Mouse (Mus musculus): ENCODE data around the gene Sh2d6. TPM values are rescaled to one million over a fixed set of nuclear protein-coding genes. Genes with fewer than 3 reads are reported as not detected.
A peak's percentile ranks its signal among the peaks of the same experiment; 100 is the strongest.

Gene Sh2d6
- not detected in 2 replicates for total RNA-seq (2017)

DNA sequence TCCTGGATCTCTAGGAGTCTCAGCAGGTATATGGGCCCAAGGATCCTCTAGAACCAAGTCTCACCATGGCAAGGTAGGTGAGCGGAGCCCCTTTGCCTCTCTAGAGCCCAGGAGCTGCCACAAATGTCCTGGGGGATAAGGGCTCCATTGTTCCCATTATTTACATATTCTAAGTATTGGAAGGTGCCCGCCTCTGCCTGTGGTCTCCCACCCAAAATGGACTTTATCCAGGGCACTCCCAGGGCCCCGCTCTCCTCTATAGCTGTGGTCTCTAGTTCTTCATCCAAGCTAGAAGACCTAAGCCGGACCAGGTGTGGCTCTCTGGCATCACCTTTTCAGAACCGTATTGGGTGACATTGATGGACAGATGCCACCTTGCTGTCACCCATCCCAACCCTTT is at the start of gene Sh2d6:
Gene Sh2d6, minus strand, starts transcription at position 101 of the 400 bp plus-strand sequence.
- ATAC-seq (replicated peaks in 1 of 2; ENCODE audit: insufficient read depth in 1 of 2, low FRiP score in 2 of 2, low TSS enrichment in 1 of 2, low read depth in 1 of 2, poor library complexity in 2 of 2, severe bottlenecking in 2 of 2), result no peak

DNA sequence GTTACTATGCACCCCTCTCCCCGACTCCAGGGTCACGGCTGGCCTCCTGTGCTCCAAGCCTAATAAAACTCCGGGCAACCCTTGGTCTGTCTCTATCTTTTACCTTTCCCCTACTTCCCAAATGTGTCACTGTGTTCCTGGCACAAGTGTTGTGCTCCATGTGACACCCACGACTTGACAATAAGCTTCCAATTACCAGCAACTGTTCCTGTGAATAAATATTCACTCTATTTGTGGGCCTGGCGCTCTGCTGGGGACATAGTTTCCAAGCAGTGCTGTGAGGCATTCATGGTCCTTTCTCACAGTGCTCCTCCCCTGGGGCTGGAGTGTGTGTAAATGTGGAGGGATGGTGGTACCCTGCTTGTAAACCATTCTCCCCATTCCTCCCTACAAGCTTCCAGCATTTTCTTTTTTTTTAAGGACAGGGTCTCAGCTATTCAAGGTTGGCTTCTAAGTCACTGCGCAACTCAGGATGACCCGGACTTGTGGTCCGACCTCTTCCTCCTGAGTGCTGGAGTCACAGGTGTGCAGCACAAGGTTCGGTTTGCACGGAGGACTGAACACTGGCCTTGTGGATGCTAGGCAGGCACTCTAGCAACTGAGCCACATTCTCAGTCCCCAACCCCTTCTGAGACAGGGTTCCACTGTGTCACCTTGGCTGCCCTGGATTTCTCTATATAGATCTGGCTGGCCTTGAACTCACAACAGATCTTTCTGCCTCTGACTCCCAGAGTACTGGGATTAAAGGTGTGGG is 49.3 kb upstream of the Sh2d6 start:
- ATAC-seq (replicated peaks in 1 of 2; ENCODE audit: insufficient read depth in 1 of 2, low FRiP score in 2 of 2, low TSS enrichment in 1 of 2, low read depth in 1 of 2, poor library complexity in 2 of 2, severe bottlenecking in 2 of 2), result no peak

DNA sequence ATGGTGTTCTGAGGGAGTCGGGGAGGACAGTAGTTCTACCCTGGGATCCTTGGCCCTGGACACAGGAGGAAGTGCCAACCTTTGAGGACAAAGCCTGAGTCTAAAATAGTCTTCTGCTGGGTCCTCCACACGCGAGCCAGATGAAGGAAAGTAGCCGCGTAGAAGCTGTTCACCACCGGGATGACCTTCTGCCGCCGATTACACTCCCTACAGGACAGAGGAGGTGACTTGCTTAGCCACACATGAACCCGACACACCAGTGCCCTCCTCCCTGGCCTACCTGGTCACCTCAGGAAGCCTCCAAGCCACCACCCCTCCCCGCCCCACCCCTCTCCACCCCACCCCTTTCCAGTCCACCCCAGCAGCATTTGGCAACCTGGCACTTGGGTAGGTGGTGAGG is 47.2 kb upstream of the Sh2d6 start:
- ATAC-seq (replicated peaks in 1 of 2; ENCODE audit: insufficient read depth in 1 of 2, low FRiP score in 2 of 2, low TSS enrichment in 1 of 2, low read depth in 1 of 2, poor library complexity in 2 of 2, severe bottlenecking in 2 of 2), result no peak

DNA sequence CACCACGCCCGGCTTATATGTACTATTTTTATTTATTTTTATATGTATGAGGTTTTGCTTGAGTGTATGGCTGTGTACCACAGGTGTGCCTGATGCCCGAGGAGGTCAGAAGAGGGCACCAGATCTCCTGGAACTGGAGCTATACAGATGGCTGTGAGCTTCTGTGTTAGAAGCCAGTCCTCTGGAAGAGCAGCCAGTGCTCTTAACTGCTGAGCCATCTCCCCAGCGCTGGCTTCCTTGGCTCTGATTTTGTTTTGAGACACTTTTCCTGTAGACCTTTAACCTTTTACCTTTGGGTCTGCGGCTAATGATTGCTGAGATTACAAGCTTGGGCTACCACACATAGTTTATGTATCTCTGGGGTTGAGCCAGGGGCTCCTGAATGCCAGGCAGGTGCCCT is 46.0 kb upstream of the Sh2d6 start:
- no peak for ATAC-seq (replicated peaks in 1 of 2; ENCODE audit: insufficient read depth in 1 of 2, low FRiP score in 2 of 2, low TSS enrichment in 1 of 2, low read depth in 1 of 2, poor library complexity in 2 of 2, severe bottlenecking in 2 of 2)

DNA sequence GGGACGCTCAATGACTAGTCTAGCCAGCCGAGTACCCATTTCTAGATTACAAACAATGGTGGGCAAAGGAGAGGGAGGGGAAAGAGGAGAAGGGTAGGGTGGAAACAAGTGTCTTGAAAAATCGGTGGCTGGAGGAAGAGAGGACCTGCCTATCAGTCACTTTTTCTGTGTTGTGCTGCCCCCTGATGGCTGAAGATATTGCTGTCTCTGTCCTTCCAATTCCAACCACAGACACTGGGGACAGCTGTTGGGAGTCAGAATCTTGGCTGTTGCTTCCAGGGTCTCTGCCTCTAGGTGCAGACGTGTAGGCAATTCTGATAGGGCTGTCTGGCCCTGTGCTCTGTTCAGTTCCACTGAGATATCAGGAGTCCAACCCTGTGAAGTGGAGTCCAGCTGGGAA is 44.5 kb upstream of the Sh2d6 start:
- peak; percentile 84 to 86 for ATAC-seq (replicated peaks in 1 of 2; ENCODE audit: insufficient read depth in 1 of 2, low FRiP score in 2 of 2, low TSS enrichment in 1 of 2, low read depth in 1 of 2, poor library complexity in 2 of 2, severe bottlenecking in 2 of 2)

DNA sequence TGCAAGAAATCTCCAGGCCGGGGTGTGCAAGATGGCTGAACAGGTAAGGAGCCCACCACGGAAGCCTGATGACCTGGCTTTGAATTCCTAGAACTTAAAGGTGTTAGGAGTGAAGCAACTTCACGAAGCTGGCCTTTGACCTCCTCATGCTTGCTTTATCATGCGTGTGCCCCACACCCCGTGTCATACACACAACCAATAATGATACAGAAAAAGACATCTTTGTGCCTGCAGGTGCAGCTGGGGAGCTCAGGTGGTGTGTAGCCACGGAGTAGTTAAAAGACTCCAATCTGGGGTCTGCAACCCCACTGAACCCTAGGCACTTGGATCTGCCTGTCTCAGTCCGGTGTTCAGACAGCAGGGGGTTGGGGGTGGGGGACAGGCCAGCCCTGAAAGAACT is 44.0 kb upstream of the Sh2d6 start:
- ATAC-seq (replicated peaks in 1 of 2; ENCODE audit: insufficient read depth in 1 of 2, low FRiP score in 2 of 2, low TSS enrichment in 1 of 2, low read depth in 1 of 2, poor library complexity in 2 of 2, severe bottlenecking in 2 of 2), result no peak

DNA sequence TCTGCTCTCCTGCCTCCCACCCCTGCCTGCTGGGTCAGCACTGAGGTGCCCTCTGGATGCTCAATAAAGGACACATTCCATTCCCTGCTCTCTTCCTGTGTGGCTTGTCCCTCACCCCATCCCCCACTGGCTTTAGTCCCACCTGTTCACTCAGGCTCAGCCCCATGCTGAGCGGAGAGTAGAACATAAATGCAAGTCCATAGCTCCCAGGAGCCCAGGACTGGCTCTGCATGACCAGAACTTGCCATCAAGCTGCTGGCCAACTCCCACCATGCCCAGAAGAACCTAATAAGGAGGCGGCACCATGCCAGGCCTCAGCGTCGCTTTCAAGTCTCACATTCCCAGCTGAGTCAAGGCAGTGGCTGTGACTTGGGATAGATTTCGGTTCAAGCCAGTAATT is 41.4 kb upstream of the Sh2d6 start:
- no peak for ATAC-seq (replicated peaks in 1 of 2; ENCODE audit: insufficient read depth in 1 of 2, low FRiP score in 2 of 2, low TSS enrichment in 1 of 2, low read depth in 1 of 2, poor library complexity in 2 of 2, severe bottlenecking in 2 of 2)

DNA sequence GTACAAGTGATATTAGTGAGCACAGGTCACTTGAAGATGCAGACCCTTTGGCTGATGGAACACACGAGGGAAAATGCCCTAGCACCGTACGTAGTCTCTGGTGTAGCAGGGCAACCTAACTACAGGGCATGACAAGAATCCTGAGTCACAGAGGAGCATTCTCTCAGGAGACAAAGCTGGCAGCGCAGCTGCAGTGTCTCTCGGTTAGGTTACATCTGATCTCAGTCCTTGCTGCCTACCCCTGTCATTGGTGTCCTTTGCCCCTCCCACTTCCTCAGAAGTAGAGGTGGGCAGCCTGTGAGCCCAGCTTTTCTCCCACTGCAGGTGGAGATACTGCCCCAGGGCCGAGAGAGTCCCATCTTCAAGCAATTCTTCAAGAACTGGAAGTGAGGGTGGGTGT is 41.0 kb upstream of the Sh2d6 start:
- ATAC-seq (replicated peaks in 1 of 2; ENCODE audit: insufficient read depth in 1 of 2, low FRiP score in 2 of 2, low TSS enrichment in 1 of 2, low read depth in 1 of 2, poor library complexity in 2 of 2, severe bottlenecking in 2 of 2), result no peak

DNA sequence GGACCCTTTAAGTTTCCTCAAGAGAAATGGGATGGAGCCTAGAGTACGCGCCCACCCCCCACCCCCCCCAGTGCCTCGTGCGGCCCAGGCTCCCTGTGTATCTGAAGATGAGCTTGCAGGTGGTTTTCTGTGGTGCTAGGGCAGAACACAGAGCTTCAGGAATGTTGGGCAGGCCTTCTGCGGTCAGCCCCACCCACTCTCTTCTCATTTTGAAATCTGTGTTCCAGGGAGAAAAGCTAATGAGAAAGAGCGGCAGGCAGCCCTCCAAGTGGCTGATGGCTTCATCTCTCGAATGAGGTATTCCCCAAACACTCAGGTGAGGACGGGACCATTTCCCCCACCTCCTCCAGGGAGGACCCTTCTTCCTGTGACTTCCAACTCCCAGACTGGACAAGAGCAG is 39.3 kb upstream of the Sh2d6 start:
- no peak for ATAC-seq (replicated peaks in 1 of 2; ENCODE audit: insufficient read depth in 1 of 2, low FRiP score in 2 of 2, low TSS enrichment in 1 of 2, low read depth in 1 of 2, poor library complexity in 2 of 2, severe bottlenecking in 2 of 2)

DNA sequence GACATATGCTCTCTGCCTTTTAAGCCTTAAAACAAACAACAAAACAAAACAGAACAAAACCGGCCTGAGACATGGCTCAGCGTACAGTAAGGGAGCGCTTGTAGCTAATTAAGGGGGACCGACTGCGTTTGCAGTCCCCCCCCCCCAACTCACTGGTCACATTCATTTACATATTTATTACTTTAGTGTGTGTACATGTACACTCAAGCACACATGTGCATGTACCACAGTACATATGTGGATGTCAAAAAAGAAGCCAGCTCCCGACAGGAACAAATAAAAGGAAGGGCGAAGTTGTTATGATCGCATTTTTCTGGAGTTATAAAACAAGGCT is 31.5 kb upstream of the Sh2d6 start:
- no peak for ATAC-seq (replicated peaks in 1 of 2; ENCODE audit: insufficient read depth in 1 of 2, low FRiP score in 2 of 2, low TSS enrichment in 1 of 2, low read depth in 1 of 2, poor library complexity in 2 of 2, severe bottlenecking in 2 of 2)

DNA sequence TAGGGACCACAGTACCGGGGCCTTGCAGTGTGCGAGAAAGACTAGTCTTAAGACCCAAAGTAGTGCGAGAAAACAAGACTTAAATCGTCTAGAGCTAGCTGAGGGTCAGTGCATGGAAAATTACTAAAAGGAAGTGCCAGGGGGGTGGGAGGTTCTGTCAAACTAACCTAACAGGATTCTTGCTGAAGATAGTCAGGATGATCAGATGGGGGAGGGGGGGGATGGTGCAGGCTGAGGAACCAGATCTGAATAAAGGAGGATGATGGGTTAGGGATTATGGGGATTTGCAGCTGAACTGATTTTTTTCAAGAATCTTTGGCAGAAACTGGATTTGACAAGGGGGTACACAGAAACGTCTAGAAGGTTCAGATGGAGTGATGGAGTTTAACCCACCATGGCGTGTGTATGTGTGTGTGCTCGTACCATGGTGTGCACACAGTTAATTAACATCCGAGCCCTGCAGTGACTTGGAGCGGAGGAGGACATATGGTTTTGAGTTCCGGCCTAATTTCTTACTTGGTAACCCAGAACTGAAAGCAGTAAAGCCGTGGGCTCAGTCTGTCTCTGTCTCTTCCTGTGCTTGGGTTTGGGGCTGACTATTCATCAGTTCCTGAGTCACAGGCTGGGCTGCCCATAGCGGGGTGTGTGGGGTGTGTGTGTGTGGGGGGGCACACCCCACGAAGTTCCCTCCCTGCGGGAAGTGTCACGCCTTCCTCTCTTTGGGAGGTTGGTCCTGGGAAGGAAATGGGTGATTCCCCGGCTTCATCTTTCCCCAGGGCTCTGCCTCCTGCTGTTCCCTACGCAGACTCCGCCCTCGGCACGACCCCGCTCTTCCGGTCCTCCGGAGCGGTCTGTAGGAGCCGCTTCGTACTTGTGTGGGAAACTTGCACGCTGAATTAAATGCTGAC is 30.9 kb upstream of the Sh2d6 start:
- ATAC-seq (replicated peaks in 1 of 2; ENCODE audit: insufficient read depth in 1 of 2, low FRiP score in 2 of 2, low TSS enrichment in 1 of 2, low read depth in 1 of 2, poor library complexity in 2 of 2, severe bottlenecking in 2 of 2), result peak; percentile 83 to 85

DNA sequence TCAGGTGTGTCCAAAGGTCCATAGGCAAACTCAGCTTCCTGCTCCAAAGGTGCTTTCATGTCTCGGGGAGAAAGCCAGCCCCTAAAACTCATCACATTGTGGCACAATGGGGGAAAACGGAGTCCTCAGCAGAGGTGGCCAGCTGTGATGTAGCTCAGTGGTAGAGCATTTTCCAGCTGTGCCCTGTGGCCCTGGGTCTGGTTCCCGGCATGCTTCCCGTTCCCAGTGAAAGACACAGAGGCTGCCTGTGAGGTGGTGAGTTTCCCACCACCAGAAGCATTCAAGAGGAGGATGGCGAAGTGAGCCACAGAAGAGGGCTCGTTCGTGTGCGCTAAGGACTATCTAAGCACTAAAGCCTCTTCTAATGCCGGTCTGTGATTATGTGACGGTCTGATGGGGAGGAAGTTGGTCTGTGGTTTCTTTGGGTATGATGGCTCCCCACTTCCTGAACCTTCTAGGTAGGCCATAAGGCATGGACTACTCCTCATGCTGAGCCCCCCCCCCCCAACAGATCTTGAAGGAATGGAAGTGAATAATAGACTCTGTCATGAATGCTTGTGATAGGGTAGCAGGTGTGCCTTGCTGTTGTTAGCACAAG is 29.1 kb upstream of the Sh2d6 start:
- peak in 1 of 2 experiments; percentile 28; a peak in 1 of 4 replicates for ATAC-seq (replicated peaks in 1 of 2; ENCODE audit: insufficient read depth in 1 of 2, low FRiP score in 2 of 2, low TSS enrichment in 1 of 2, low read depth in 1 of 2, poor library complexity in 2 of 2, severe bottlenecking in 2 of 2)

DNA sequence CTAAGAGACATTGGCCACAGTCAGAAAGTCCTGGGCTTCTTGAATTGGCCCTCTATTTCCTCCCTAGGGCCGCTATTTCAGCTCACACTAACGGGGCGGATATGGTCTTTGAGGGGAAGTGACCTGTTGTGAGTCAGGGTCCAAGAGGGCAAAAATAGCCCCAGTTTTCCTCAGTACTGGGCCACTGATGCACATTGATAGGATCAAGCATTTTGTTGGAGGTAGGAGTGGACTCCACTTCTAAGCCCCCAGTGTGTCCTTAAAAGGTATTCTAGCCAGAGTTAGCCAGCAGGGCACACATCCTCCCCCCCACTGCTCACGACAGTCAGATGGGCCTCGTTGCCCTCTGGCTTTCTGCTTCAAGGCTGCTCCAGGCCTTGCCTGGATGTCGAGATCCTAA is 28.5 kb upstream of the Sh2d6 start:
- no peak for ATAC-seq (replicated peaks in 1 of 2; ENCODE audit: insufficient read depth in 1 of 2, low FRiP score in 2 of 2, low TSS enrichment in 1 of 2, low read depth in 1 of 2, poor library complexity in 2 of 2, severe bottlenecking in 2 of 2)

DNA sequence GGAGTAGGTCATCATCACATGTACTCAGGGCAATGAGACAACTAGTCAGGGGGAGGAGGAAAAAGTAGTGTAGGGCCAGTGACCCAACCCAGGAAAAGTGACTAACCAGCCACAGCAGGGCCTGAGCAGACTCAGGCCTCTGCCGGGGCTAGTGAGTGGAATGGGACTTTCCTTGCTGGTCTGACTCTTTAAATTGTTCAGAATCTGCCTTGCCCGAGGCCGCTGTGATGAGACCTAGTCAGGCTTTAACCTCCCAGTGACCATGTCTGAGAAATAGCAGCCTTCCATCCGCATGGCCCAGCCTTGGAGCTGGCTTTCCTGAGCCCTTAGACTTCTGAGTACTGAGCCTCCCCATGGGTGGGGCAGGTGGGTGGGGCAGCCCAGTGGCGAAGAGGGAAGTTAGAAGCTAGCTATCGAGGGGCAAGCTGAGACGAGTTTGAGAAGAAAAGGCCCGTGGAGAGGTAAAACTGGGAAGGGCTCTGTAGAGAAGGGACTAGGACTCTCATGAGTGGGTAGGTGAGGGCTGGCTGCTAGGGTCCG is 27.6 kb upstream of the Sh2d6 start:
- ATAC-seq (replicated peaks in 1 of 2; ENCODE audit: insufficient read depth in 1 of 2, low FRiP score in 2 of 2, low TSS enrichment in 1 of 2, low read depth in 1 of 2, poor library complexity in 2 of 2, severe bottlenecking in 2 of 2), result peak; percentile 23 to 30; a peak in 3 of 4 replicates

DNA sequence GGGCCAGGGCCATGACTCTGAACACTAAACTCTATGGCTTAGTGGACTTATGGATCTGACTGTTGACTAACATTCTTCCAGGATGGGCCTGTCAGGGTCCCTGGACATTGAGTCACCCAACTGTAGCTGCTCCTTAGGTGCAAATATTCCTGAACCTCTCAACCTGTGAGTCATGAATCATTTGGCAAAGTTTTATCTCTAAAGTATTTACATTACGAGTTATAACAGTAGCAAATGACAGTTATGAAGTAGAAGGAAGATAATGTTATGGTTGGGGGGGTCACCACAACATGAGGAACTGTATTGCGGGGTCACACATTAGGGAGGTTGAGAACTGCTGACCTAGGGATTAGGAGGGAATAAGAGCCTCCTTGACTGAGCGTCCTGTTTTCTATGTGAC is 26.4 kb upstream of the Sh2d6 start:
- ATAC-seq (replicated peaks in 1 of 2; ENCODE audit: insufficient read depth in 1 of 2, low FRiP score in 2 of 2, low TSS enrichment in 1 of 2, low read depth in 1 of 2, poor library complexity in 2 of 2, severe bottlenecking in 2 of 2), result no peak

DNA sequence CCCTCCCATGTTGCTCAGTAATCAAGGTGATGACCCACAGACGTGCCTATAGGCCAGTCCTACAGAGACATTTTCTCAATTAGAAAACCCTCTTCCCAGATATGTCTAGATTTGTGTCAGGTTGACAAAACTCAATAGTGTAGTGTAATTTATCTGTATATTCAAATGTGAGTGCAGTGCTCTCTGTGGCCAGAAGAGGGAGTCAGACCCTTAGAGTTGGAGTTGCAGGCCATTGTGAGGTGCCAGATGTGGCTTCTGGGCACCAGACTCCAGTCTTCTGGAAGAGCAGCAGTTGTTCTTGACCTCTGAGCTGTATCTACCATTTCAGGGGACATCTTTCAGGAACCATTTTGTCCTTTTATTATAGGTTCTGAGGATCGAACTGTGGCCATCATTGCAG is 25.6 kb upstream of the Sh2d6 start:
- no peak for ATAC-seq (replicated peaks in 1 of 2; ENCODE audit: insufficient read depth in 1 of 2, low FRiP score in 2 of 2, low TSS enrichment in 1 of 2, low read depth in 1 of 2, poor library complexity in 2 of 2, severe bottlenecking in 2 of 2)

DNA sequence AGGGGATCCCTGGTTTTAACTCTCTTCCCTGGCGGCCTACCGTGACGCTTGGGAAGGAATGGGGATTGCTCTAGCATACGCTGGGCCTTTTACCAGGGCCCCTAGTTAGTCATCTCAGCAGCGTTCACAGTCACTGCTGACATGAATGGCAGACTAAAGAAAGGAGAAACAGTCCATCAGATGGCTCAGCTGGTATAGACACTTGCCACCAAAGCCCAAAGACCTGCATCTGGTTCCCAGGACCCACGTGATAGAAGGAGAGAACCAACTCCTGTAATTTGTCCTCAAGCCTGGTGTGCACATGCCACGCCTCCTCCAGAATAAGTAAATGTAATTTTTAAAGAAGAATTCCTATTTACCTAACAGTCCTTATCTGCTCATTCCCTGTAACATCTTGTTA is 23.9 kb upstream of the Sh2d6 start:
- ATAC-seq (replicated peaks in 1 of 2; ENCODE audit: insufficient read depth in 1 of 2, low FRiP score in 2 of 2, low TSS enrichment in 1 of 2, low read depth in 1 of 2, poor library complexity in 2 of 2, severe bottlenecking in 2 of 2), result no peak
